Mouse (Mus musculus) liver, adult 2 months (tissue): ENCODE measurements at regions not wholly inside any gene's neighbourhood (a gene's known extent, or its start where the extent isn't known, plus 50 kb on each side); places are given as distances from the start of the nearest gene placed in this dataset.

Experiments used
- DNase-seq: peaks from one replicate; pipeline ENCODE4 v3.0.0-alpha.2; 2011; ENCODE audit warnings: low read depth, low spot score; ENCODE audit errors: extremely low read depth
- H3K27ac ChIP-seq: fragments of 200-500 bp; replicated peaks from 2 replicates; pipeline ENCODE4 v1.5.1; 2012; ENCODE audit warnings: low read depth, mild to moderate bottlenecking, control low read depth, inconsistent platforms, low read length; ENCODE audit not compliant: insufficient read depth
- H3K27me3 ChIP-seq: fragments of 200-500 bp; 2 replicates; pipeline ENCODE4 v1.6.1; 2012; ENCODE audit warnings: mild to moderate bottlenecking, moderate library complexity, low read length, inconsistent platforms; ENCODE audit not compliant: control insufficient read depth, insufficient read depth
- H3K36me3 ChIP-seq: fragments of 200-500 bp; 2 replicates; pipeline ENCODE4 v1.6.1; 2012; ENCODE audit warnings: low read length, inconsistent platforms; ENCODE audit not compliant: control insufficient read depth, insufficient read depth
- H3K4me1 ChIP-seq: fragments of 200-500 bp; 2 replicates; pipeline ENCODE4 v1.6.1; 2011; ENCODE audit warnings: low read length; ENCODE audit not compliant: control insufficient read depth, insufficient read depth
- H3K4me3 ChIP-seq: fragments of 200-500 bp; 2 replicates; pipeline ENCODE4 v1.5.1; 2011; ENCODE audit warnings: low read depth, mild to moderate bottlenecking, control low read depth, low read length, moderate library complexity; ENCODE audit not compliant: insufficient read depth
- H3K79me2 ChIP-seq: fragments of 200-500 bp; 2 replicates; pipeline ENCODE4 v1.6.1; 2012; ENCODE audit warnings: inconsistent platforms, mild to moderate bottlenecking, low read length, moderate library complexity; ENCODE audit not compliant: control insufficient read depth, insufficient read depth
- H3K9ac ChIP-seq: fragments of 200-500 bp; 2 replicates; pipeline ENCODE4 v1.6.1; 2012; ENCODE audit warnings: low read depth, mild to moderate bottlenecking, control low read depth, inconsistent platforms, low read length
- CTCF ChIP-seq: fragments of 200-500 bp; IDR thresholded peaks from 2 replicates; pipeline ENCODE4 v1.5.1; 2011; ENCODE audit warnings: low read depth, low read length, control low read depth
- POLR2A ChIP-seq: fragments of 200-500 bp; IDR thresholded peaks from 2 replicates; pipeline ENCODE4 v1.6.1; 2011; ENCODE audit warnings: low read length, control low read depth; ENCODE audit not compliant: insufficient read depth; ENCODE audit errors: extremely low read depth
- WGBS: fragments of 180-500 bp; shearing (Covaris S2); methylation state at CpG from one replicate; pipeline ENCODE4 v1.1.7; 2018; 5-methylcytosine and 5-hydroxymethylcytosine counted together

DNA sequence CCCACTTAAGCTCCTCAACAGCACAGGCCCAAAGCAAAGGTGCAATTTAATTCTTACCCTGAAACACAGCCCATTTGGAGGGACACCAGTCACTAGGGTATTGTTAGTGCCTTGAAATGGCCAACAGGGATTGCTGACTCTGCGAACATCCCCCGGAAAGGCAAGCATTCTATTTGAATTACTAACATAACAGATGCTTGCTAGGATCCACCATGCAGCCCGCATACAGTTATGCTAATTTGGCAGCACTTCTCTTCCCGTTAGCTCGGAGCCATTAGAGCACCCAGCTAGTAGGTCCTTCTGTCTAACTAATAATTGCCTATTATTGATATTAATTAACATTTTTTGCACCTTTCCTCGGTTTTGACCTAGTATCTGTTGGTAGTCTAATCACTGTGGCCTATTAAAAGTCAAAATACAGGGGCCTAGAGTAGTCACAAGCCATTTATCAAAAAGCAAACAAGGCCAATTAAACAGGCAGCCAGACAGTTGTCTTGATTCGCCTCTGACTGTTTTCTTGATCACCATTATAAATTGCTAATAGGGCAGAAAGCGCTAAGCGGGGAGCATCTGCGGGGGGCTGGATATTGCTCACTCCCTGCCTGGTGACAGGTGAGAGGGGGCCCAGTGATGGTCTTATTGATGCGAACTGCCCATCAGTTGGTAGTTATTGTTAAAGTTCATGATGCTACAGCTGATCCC is 129.0 kb downstream of the Lnpk start:
- Histone ChIP-seq H3K4me3 (no peak overlapping the region), H3K79me2 (no peaks in the 10 kb centered on the region), H3K4me1 (no peaks in the 10 kb centered on the region), H3K9ac (no peak overlapping the region), H3K27me3 (no peaks in the 10 kb centered on the region), H3K36me3 (no peaks in the 10 kb centered on the region), H3K27ac (no peak overlapping the region)
- no peak for DNase-seq
- no peak for TF ChIP-seq POLR2A
- no peak for TF ChIP-seq CTCF
- 82% methylated on average over 11 of the region's 11 CpGs for WGBS

DNA sequence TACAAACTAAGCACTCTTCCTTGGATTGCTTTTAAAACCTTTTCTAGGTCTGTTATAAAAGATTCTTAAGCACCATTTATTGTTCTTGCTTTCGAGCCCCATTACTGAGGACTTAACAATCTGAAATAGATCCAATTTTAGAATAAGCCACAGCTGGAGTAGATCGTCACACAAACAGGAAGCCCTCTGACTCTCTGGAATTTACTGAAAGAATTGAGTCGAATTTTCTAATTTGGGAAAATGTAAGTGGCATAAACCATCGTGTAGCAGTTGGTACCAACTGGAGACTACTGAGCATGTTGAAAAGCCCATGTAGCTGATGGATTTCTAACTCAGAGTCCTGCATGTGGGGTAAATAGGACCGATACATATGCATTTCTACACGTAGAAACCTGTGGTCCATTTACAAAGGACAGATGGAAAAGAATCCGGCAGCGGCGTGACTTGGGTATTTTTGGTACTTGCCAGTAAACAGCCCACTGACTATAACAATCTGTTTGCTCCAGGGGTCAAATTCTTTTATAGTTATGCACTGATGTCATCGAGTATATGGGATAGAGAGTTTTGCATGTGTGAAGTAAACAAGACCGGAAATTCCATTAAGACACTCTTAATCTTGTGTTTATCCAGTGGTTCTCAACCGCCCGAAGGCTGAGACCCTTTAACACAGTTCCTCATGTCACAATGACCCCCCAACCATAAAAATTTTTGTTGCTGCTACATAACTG is 143.9 kb downstream of the Lnpk start:
- Histone ChIP-seq H3K36me3 (no peaks in the 10 kb centered on the region), H3K27me3 (no peaks in the 10 kb centered on the region; the same call in 1 of the 2 replicates), H3K4me1 (no peaks in the 10 kb centered on the region), H3K27ac (no peak overlapping the region), H3K4me3 (no peak overlapping the region), H3K9ac (no peak overlapping the region), H3K79me2 (no peaks in the 10 kb centered on the region)
- DNase-seq = peak; percentile 26
- TF ChIP-seq CTCF (no peak), POLR2A (no peak)
- 82% methylated on average over 13 of the region's 13 CpGs for WGBS

DNA sequence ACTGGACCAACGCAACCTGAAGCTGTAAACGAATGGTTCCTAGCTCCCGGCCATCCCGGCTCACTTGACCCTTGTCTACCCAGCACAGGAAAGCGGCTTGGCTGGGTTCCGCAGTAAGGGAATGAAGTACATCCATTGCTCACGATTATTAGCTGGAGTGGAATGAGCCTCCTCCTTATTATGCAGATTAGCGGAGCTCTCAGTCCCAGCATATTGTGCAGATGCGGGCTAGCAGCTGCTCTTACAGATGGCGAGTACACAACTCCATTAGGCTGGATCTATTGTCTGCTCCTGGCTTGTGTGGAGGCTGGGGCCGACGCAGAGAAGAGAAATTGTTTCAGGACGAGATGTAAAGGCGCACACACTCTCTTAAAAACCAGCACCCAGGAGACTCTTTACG is 152.5 kb downstream of the Lnpk start:
- 80% methylated on average over 15 of the region's 15 CpGs for WGBS

DNA sequence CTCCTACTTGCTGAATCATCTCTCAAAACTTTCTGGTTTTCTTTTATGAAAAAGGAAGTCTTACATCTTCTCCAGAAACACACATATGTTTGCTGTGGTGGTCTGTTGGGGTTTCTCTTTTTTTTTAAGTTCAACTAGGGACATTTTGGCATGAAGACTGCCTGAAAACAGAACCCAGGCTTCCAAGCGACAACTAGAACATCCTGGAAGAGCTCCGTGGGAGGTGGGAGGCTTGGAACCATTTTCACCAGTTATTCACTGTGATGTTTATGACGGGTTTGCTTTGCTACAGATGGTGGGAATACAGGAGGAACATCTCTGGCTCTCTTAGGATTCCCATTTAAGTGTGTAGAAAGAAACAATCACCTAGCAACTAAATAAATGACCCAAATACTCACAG is 154.5 kb downstream of the Lnpk start:
- no peaks in the 10 kb centered on the region for H3K79me2 ChIP-seq
- H3K4me1 ChIP-seq = no peaks in the 10 kb centered on the region
- no peak overlapping the region for H3K27ac ChIP-seq
- H3K27me3 ChIP-seq = no peaks in the 10 kb centered on the region
- H3K36me3 ChIP-seq = no peaks in the 10 kb centered on the region
- TF ChIP-seq POLR2A (no peak), CTCF (no peak)
- no peak overlapping the region for H3K9ac ChIP-seq
- no peak overlapping the region for H3K4me3 ChIP-seq
- 90% methylated on average over 3 of the region's 3 CpGs for WGBS
- DNase-seq = no peak

More for the DNA sequence above, 152.5 kb downstream of the Lnpk start:
- H3K27me3 ChIP-seq = no peaks in the 10 kb centered on the region
- no peaks in the 10 kb centered on the region for H3K36me3 ChIP-seq
- H3K79me2 ChIP-seq = no peaks in the 10 kb centered on the region
- no peaks in the 10 kb centered on the region for H3K4me1 ChIP-seq
- DNase-seq = no peak
- TF ChIP-seq CTCF = no peak
- TF ChIP-seq POLR2A = no peak
- H3K27ac ChIP-seq = no peak overlapping the region
- H3K9ac ChIP-seq = no peak overlapping the region
- no peak overlapping the region for H3K4me3 ChIP-seq

DNA sequence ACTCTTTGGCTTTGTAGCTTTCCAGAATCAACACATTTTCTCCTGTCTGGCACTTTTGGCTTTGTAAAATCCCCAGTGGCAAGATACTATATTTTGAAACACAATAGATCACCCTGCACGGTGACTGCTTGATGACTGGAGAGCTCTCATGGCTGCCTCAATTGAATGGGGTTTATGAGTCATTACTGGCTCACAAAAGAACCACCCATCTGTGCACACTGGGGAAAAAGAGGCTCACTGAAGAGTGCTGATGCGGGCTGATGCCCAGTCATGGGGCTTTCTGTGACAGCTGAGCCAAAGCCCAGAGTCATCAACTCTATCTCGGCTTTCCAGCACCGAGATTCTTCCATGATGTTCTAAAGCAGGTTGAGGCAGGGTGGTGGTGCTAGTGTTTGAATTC is 163.1 kb downstream of the Lnpk start:
- Histone ChIP-seq H3K36me3 (no peaks in the 10 kb centered on the region), H3K4me3 (no peak overlapping the region), H3K27ac (no peak overlapping the region), H3K4me1 (no peaks in the 10 kb centered on the region), H3K79me2 (no peaks in the 10 kb centered on the region), H3K27me3 (no peaks in the 10 kb centered on the region), H3K9ac (no peak overlapping the region)
- TF ChIP-seq CTCF (no peak), POLR2A (no peak)
- no peak for DNase-seq
- 94% methylated on average over 4 of the region's 4 CpGs for WGBS

DNA sequence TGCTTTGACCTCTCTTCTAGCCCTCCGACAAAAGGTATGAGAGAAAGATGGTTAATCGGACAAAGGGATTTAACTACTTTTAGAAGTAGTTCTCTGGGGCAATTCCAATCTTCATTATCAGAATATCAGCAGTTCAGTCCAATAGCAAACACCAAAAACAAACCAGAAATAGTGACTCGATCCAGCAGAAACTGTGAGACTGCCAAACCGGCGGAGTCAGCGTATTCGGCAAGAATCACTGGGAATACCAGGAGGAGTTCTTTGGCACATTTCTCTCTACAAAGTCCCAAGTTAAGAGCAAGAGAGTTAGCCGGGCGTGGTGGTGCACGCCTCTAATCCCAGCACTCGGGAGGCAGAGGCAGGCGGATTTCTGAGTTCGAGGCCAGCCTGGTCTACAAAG is 164.5 kb downstream of the Lnpk start:
- no peak for TF ChIP-seq POLR2A
- TF ChIP-seq CTCF = no peak
- 96% methylated on average over 13 of the region's 13 CpGs for WGBS
- no peak overlapping the region for H3K9ac ChIP-seq

More for the DNA sequence above, 164.5 kb downstream of the Lnpk start:
- Histone ChIP-seq H3K4me3 (no peak overlapping the region), H3K4me1 (no peaks in the 10 kb centered on the region), H3K36me3 (no peaks in the 10 kb centered on the region), H3K27me3 (no peaks in the 10 kb centered on the region), H3K27ac (no peak overlapping the region), H3K79me2 (no peaks in the 10 kb centered on the region)
- no peak for DNase-seq
